Mouse (Mus musculus) kidney, adult 2 months (tissue): ENCODE measurements at regions not wholly inside any gene's neighbourhood (a gene's known extent, or its start where the extent isn't known, plus 50 kb on each side); places are given as distances from the start of the nearest gene placed in this dataset.

Experiments used
- CTCF ChIP-seq: fragments of 200-500 bp; conservative IDR thresholded peaks from 2 replicates; pipeline ENCODE4 v1.5.1; 2011; ENCODE audit warnings: low read depth, mild to moderate bottlenecking, control low read depth, low read length, moderate library complexity, mixed read lengths; ENCODE audit not compliant: insufficient read depth, insufficient read length
- POLR2A ChIP-seq: fragments of 200-500 bp; IDR thresholded peaks from one replicate; pipeline ENCODE4 v1.6.1; 2011; ENCODE audit warnings: low read depth, low read length, control low read depth

GRCm38 (mm10) chr4:137148756-137149155, 100.2 kb upstream of the Zbtb40 start:
- no peak for TF ChIP-seq CTCF
- no peak for TF ChIP-seq POLR2A
